Mouse (Mus musculus) gonadal fat pad, adult 2 months (tissue): Measurements from ENCODE around the gene Pfas. TPM values are rescaled to one million over a fixed set of nuclear protein-coding genes. Genes with fewer than 3 reads are reported as not detected.
"Not testable (repeated sequence)": the region's sequence is repeated elsewhere in the genome, so short reads cannot be mapped to it uniquely, and the experiment has no call there.

ENCODE experiments used
- DNase-seq: peaks from one replicate; pipeline ENCODE4 v3.0.0-alpha.2; 2012; ENCODE audit warnings: low read depth
- polyA plus RNA-seq: library from polyadenylated mRNA; depleted of rRNA; stranded (reverse); fragments of >200 nt; gene quantifications from 2 replicates; pipeline ENCODE4 v1.2.3, GENCODE M21; 2012

Gene Pfas
- polyA plus RNA-seq, 1 experiment = 16.2 TPM

- DNase-seq = peak; percentile 49
Measured at GRCm38 (mm10) chr11:69015644-69016441, 7.6 kb upstream of the Pfas start, which contains the start of gene Ctc1. TSS of gene Ctc1 (plus strand) at chr11:69015911.

GRCm38 (mm10) chr11:69012071-69012601 is 3.9 kb upstream of the Pfas start:
- peak; percentile 65 for DNase-seq

GRCm38 (mm10) chr11:69011445-69011844 is 3.2 kb upstream of the Pfas start:
- DNase-seq = not testable (repeated sequence)

GRCm38 (mm10) chr11:69010400-69011323 is 2.4 kb upstream of the Pfas start:
- DNase-seq = no peak

- DNase-seq = no peak
Measured at GRCm38 (mm10) chr11:69009508-69009907, 1.2 kb upstream of the Pfas start.

GRCm38 (mm10) chr11:69006575-69006974 is 1.7 kb downstream of the Pfas start:
- DNase-seq = not testable (repeated sequence)

- no peak for DNase-seq
Measured at GRCm38 (mm10) chr11:69005193-69005592, 3.1 kb downstream of the Pfas start.

- DNase-seq = no peak
Measured at GRCm38 (mm10) chr11:69003592-69003991, 4.7 kb downstream of the Pfas start.

- not testable (repeated sequence) for DNase-seq
Measured at GRCm38 (mm10) chr11:69002782-69003181, 5.5 kb downstream of the Pfas start.

- DNase-seq = no peak
Measured at GRCm38 (mm10) chr11:68997080-68997479, 11.2 kb downstream of the Pfas start.

- no peak for DNase-seq
Measured at GRCm38 (mm10) chr11:68994377-68994776, 13.9 kb downstream of the Pfas start.

- DNase-seq = no peak
Measured at GRCm38 (mm10) chr11:68993122-68993521, 15.1 kb downstream of the Pfas start.

GRCm38 (mm10) chr11:68988341-68988740 is 19.9 kb downstream of the Pfas start:
- DNase-seq = no peak

GRCm38 (mm10) chr11:68987365-68987882 is 20.8 kb downstream of the Pfas start:
- no peak for DNase-seq

GRCm38 (mm10) chr11:68982639-68983369 is 25.5 kb downstream of the Pfas start:
- DNase-seq = peak; percentile 73

GRCm38 (mm10) chr11:68980919-68981318 is 27.3 kb downstream of the Pfas start:
- peak; percentile 87 for DNase-seq

- DNase-seq = no peak
Measured at GRCm38 (mm10) chr11:68979320-68979733, 28.9 kb downstream of the Pfas start.

GRCm38 (mm10) chr11:68975601-68976000 is 32.7 kb downstream of the Pfas start:
- DNase-seq = no peak

GRCm38 (mm10) chr11:68975085-68975484 is 33.2 kb downstream of the Pfas start, which contains the start of gene Rangrf:
TSS of gene Rangrf (minus strand) at chr11:68975185.
- DNase-seq = no peak

GRCm38 (mm10) chr11:68974059-68974450 is 34.2 kb downstream of the Pfas start:
- DNase-seq = no peak
